Mouse (Mus musculus) hindbrain, embryonic 14.5 days (tissue): ENCODE measurements around the gene Bex6. TPM values are rescaled to one million over a fixed set of nuclear protein-coding genes. Genes with fewer than 3 reads are reported as not detected.

ENCODE experiments used
- polyA plus RNA-seq: library from polyadenylated mRNA; unstranded; fragments of >200 nt; fragmentation: Nextera tagmentation; extraction: Ambion mirVana; gene quantifications from 2 replicates; pipeline ENCODE4 v1.2.1, GENCODE M21; 2014

Bex6 gene
- polyA plus RNA-seq, 1 experiment from 2014 or later: not detected

Other genes starting within 250 kb of the Bex6 start
- gene Pigz, start 246.0 kb upstream of the Bex6 start, polyA plus RNA-seq: 3.8 and 5.6 TPM in 2 replicates
- 126 and 129 TPM in 2 replicates for gene 0610012G03Rik, start 231.3 kb upstream of the Bex6 start, polyA plus RNA-seq
- 88.3 and 91.9 TPM in 2 replicates for gene Ncbp2, start 231.3 kb upstream of the Bex6 start, polyA plus RNA-seq
- 8.4 and 10.1 TPM in 2 replicates for gene Senp5, start 176.5 kb upstream of the Bex6 start, polyA plus RNA-seq
- gene Pak2, start 100.5 kb upstream of the Bex6 start, polyA plus RNA-seq: 30.6 and 34.5 TPM in 2 replicates
- 96.8 and 109 TPM in 2 replicates for gene Pigx, start 80.1 kb upstream of the Bex6 start, polyA plus RNA-seq
- 50.3 and 53.0 TPM in 2 replicates for gene Cep19, start 80.0 kb upstream of the Bex6 start, polyA plus RNA-seq
- gene Nrros, start 14.2 kb upstream of the Bex6 start, polyA plus RNA-seq: 6.9 and 7.9 TPM in 2 replicates
- gene Fbxo45, start 67.3 kb downstream of the Bex6 start, polyA plus RNA-seq: 19.0 and 20.3 TPM in 2 replicates
- gene Wdr53, start 67.4 kb downstream of the Bex6 start, polyA plus RNA-seq: 11.0 and 15.6 TPM in 2 replicates
- 0.19 TPM in 1 of 2 replicates, not detected in the other for gene Smco1, start 91.6 kb downstream of the Bex6 start, polyA plus RNA-seq
- 23.2 and 28.0 TPM in 2 replicates for gene Rnf168, start 97.6 kb downstream of the Bex6 start, polyA plus RNA-seq
- 23.4 and 23.8 TPM in 2 replicates for gene Ubxn7, start 152.4 kb downstream of the Bex6 start, polyA plus RNA-seq
- not detected in 2 replicates for gene Tm4sf19, start 220.7 kb downstream of the Bex6 start, polyA plus RNA-seq
- 37.5 and 49.7 TPM in 2 replicates for gene Tctex1d2, start 239.9 kb downstream of the Bex6 start, polyA plus RNA-seq